Mouse (Mus musculus) macrophage (primary cell): Measurements from ENCODE around the gene Chrne. TPM values are rescaled to one million over a fixed set of nuclear protein-coding genes. Genes with fewer than 3 reads are reported as not detected.

Source experiments
- H3K27ac ChIP-seq: fragments of 350-480 bp; formaldehyde crosslinking; 2 replicates; pipeline ENCODE4 v1.9.0; 2021
- H3K36me3 ChIP-seq: fragments of 350-480 bp; formaldehyde crosslinking; 2 replicates; pipeline ENCODE4 v1.9.0; 2021; ENCODE audit errors: inconsistent target
- H3K4me3 ChIP-seq: fragments of 350-480 bp; formaldehyde crosslinking; 2 replicates; pipeline ENCODE4 v1.9.0; 2021; ENCODE audit errors: inconsistent target
- H3K79me2 ChIP-seq: fragments of 350-480 bp; formaldehyde crosslinking; 2 replicates; pipeline ENCODE4 v1.9.0; 2021; ENCODE audit errors: inconsistent target
- WGBS: methylation state at CpG from one replicate; pipeline ENCODE4 v1.1.7; 2026; ENCODE audit warnings: inconsistent platforms; ENCODE audit not compliant: missing documents; 5-methylcytosine and 5-hydroxymethylcytosine counted together
- polyA plus RNA-seq: library from polyadenylated mRNA; stranded (reverse); fragments of 250-400 nt; gene quantifications from 3 replicates; pipeline ENCODE4 v1.2.4, GENCODE M21; 2018; ENCODE audit warnings: inconsistent platforms
- total RNA-seq, 78 experiments: library from RNA; depleted of rRNA; stranded (reverse); fragments of 250-400 nt; gene quantifications; 1 replicate in 9 of 78; 2 replicates in 24 of 78; 3 replicates in 43 of 78; 4 replicates in 2 of 78; pipeline ENCODE4 v1.2.4; 2018; ENCODE audit warnings: inconsistent platforms in 56 of 78

Gene Chrne
- under 1 TPM in 2 of 26 experiments, not detected in 24; 0.56 to 0.80 TPM for total RNA-seq (2018; cell fraction: chromatin; rRNA removed)
- under 1 TPM in 1 of 26 experiments, not detected in 25; 0.43 TPM for total RNA-seq (2018; cell fraction: cytosol; rRNA removed)
- under 1 TPM in 1 of 26 experiments, not detected in 25; 0.89 TPM for total RNA-seq (2018; cell fraction: nucleus; rRNA removed)
- not detected in 3 replicates for polyA plus RNA-seq

DNA sequence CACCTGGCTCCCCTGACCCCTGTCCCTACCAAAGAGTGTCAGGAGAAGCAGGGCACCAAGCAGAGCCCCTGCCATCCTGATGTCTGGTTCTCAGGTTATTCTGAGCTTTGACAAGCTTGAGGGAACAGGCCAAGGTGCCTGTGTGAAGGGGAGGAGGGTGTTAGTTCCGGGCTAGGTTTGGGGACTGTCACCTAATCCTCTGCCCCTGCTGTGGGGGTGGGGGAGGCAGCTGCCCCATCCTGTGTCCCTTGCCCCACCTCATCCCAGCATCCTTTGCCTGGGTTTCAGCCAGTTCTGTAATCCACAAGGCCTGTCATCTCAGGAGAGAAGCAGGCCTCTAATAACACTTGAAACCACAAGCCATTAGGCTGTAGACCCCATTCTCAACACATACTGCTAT is at the start of gene Chrne:
Gene Chrne, minus strand, starts transcription at position 116 of the 400 bp plus-strand sequence.
- Histone ChIP-seq H3K79me2 (no peaks in the 10 kb centered on the region), H3K4me3 (no peak within 1 kb of the TSS), H3K36me3 (no peaks in the 10 kb centered on the region), H3K27ac (no peak within 1 kb of the TSS)
- WGBS = 67% methylated on average over 1 of the region's 1 CpGs

DNA sequence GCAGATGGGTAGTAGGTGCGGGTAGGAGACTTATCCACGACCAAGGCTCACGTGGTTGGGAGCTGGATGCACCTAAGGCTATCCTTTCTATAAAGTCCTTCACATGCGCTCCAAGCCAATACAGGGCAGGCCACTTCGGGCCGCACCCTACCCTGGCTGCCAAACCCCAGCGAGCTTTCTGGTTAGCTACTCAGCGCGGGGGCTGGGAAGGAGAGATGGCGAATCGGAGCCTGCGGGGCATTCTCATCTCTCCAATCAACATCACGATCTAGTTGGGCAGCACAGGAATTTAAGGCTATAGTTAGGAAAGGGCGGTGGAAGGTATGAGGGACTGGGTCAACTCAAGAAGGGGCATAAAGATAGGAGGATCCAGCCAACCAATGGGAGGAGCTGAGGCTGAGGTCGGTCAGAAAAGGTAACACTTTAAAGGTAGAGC is 49.3 kb upstream of the Chrne start:
- Histone ChIP-seq H3K27ac (peak overlapping the region; percentile 94), H3K36me3 (peaks cover 17% of the 10 kb centered on the region; the same call in 1 of the 2 replicates), H3K4me3 (peak overlapping the region; percentile 62), H3K79me2 (peaks cover 22% of the 10 kb centered on the region)
- 5% methylated on average over 15 of the region's 15 CpGs for WGBS

DNA sequence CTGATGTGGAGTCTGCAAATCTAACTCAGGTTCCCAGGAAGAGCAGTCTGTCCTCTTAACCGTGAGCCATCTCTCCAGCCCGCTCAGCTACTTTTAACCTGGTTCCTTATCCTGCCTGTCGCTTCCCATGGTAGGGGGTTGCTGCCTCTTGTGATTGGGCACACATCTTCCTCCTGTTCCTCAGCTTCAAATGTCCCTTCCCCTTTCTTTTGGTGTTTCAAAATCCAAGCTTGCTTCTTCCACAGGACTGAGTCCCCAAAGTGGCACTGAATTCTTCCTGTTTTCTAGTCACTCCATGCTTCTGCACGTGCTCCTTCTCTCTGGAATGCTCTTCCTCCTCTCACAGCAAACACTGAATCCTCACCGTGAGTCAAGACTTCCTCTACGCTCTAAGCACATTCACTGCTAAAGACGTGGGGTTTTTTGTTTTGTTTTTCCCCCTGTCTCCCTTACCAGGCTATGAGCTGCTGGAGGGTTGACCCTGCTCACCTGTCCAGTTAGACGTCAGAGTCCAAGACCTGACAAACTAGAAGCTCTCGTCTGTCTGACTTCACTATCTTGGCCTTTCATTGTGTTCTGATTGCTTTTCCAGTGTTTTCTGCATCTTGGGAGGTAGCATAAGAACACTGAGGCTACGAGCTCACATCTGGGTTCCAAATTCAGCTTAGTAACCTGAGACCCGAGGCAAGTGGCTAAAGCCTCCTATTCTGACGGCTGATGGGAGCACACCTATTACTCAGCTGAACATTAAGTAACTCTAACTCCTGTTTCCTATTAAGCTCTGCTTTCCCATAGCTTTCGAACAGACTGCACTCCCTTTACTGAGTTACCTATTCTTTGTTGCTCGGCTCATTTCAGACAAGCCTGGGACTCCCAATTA is 48.5 kb upstream of the Chrne start:
- H3K36me3 ChIP-seq = peaks cover 23% of the 10 kb centered on the region; the same call in 1 of the 2 replicates
- H3K27ac ChIP-seq = peak overlapping the region; percentile 94
- peaks cover 22% of the 10 kb centered on the region for H3K79me2 ChIP-seq
- peak overlapping the region; percentile 62 for H3K4me3 ChIP-seq
- 49% methylated on average over 14 of the region's 14 CpGs for WGBS

DNA sequence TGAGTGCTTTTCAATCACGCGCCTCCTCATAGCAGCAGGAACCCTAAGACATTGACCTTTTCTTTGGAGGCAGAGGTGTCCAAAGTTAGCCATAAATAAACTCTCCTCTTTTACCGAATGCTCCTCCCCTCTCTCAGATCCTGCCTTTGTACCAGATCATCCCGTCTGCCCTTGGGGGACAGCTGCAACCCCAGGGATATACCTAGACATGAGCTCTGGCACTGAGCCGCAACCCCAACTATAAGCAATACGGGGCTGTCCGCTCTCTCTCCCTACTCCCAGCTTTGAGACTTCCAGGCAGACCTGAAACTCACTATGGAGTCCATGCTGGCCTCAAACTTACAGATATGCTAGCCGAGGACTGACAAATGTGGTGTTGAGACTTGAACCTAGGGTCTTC is 47.7 kb upstream of the Chrne start:
- Histone ChIP-seq H3K27ac (peak overlapping the region; percentile 94), H3K4me3 (no peak overlapping the region), H3K79me2 (peaks cover 22% of the 10 kb centered on the region), H3K36me3 (peaks cover 23% of the 10 kb centered on the region; the same call in 1 of the 2 replicates)
- 92% methylated on average over 7 of the region's 8 CpGs for WGBS

DNA sequence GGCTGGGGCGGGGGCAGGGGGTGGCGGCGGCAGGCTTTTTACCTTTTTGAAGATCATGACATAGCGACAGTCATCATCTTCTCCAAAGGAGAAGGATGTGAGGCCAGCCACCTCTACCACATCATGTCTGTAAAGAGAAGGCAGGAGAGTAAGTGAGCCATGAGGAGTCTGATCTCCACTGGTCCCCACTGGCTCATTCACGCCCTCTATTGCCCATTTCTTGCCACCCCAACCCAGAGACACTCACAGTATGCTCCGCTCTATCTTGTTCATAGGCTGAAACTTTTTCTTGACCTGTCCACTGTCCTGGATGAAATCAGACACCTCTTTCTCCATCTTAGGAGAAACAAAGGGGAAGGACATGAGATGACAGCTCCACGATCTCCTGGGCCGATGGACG is 45.7 kb upstream of the Chrne start:
- Histone ChIP-seq H3K27ac (no peak overlapping the region), H3K79me2 (peaks cover 22% of the 10 kb centered on the region), H3K4me3 (no peak overlapping the region), H3K36me3 (peaks cover 23% of the 10 kb centered on the region; the same call in 1 of the 2 replicates)
- WGBS = 92% methylated on average over 9 of the region's 9 CpGs

DNA sequence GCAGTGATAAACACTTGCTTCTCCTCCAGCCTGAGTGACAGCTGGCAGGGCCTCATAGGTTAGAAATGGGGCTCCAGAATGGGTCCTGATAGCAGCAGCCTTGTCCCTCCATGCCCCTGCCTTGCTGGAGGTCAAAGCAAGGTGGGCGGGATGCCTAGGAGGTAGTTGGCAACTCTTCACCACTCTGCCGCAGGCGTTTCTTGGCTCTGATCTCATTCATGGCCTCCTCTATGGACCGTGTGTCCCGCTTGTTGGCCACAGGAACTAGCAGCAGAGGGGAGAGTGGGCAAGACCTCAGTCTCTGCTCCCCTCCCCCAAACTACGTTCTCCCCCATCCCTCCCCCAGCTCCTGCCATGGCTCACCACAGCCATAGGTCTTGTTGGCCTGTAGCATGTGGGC is 44.9 kb upstream of the Chrne start:
- Histone ChIP-seq H3K79me2 (peaks cover 22% of the 10 kb centered on the region), H3K4me3 (no peak overlapping the region), H3K27ac (no peak overlapping the region), H3K36me3 (peaks cover 23% of the 10 kb centered on the region; the same call in 1 of the 2 replicates)
- 98% methylated on average over 6 of the region's 6 CpGs for WGBS

DNA sequence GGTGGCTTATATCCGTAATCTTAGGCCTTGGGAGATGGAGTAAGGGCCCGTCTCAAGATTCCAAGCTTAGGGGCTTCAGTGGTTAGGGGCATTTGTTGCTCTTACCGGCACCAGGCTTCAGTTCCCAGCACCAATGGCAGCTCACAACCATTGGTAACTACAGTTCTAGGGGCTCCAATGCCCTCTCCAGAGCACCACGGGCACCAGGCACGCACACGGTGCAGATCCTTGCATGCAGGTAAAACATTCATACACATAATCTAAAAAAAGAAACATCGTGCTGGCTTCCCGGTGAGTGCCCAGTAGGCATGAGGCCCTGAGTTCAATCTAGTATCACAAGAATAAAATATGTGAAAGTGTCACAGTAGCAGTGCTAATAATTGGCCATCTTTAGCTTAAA is 44.1 kb upstream of the Chrne start:
- no peak overlapping the region for H3K27ac ChIP-seq
- no peak overlapping the region for H3K4me3 ChIP-seq
- H3K36me3 ChIP-seq = peaks cover 23% of the 10 kb centered on the region; the same call in 1 of the 2 replicates
- H3K79me2 ChIP-seq = peaks cover 22% of the 10 kb centered on the region
- 96% methylated on average over 4 of the region's 8 CpGs for WGBS

DNA sequence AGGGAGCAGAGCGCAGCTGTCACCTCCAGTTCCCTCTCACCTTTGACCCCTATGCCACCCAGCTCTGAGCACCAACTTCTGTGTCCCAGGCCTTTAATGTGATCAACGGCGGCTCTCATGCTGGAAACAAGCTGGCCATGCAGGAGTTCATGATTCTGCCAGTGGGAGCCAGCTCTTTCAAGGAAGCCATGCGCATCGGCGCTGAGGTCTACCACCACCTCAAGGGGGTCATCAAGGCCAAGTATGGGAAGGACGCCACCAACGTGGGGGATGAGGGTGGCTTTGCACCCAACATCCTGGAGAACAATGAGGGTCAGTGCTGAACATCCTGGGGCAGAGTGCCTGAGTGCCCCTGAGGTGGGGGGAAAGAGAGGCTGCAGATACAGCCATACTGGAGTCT is 41.6 kb upstream of the Chrne start:
- Histone ChIP-seq H3K79me2 (peaks cover 9% of the 10 kb centered on the region; the same call in 1 of the 2 replicates), H3K4me3 (no peak overlapping the region), H3K27ac (no peak overlapping the region), H3K36me3 (peaks cover 23% of the 10 kb centered on the region; the same call in 1 of the 2 replicates)
- 93% methylated on average over 8 of the region's 8 CpGs for WGBS

DNA sequence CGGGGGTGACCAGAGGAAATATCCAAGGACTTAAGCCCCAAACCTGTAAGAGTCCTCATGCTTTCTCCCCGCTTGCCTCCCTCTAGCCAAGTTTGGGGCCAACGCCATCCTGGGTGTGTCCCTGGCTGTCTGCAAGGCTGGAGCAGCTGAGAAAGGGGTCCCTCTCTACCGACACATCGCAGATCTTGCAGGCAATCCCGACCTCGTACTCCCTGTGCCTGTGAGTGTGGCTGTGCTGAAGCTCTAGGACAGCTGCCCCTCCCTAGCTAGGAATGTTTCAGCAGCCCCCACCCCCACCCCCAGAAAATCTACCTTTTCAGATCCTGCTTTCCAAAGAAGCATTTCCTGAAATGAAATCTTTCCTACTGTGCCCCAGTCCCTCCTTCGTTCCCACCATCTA is 39.9 kb upstream of the Chrne start:
- 96% methylated on average over 8 of the region's 8 CpGs for WGBS
- peaks cover 8% of the 10 kb centered on the region; the same call in 1 of the 2 replicates for H3K36me3 ChIP-seq
- H3K4me3 ChIP-seq = no peak overlapping the region
- no peak overlapping the region for H3K27ac ChIP-seq
- H3K79me2 ChIP-seq = peaks cover 3% of the 10 kb centered on the region; the same call in 1 of the 2 replicates

DNA sequence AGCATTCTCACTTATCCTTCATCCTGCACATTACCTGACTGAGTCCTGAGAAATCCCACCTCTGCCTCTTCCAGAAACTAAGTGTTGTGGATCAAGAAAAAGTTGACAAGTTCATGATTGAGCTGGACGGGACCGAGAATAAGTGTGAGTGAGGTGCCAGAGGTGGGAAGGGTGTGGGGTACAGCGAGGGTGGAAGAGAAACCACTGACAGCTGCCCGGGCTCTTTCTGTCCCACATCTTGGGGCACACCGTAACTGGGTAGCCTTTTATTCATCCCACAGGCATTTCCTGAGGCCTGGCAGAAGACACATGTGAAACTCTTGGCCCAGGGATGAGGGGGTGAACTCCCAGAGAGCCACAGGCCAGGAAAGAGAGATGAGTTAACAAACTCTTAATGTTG is 39.5 kb upstream of the Chrne start:
- WGBS = 86% methylated on average over 5 of the region's 5 CpGs
- Histone ChIP-seq H3K4me3 (no peak overlapping the region), H3K36me3 (peaks cover 6% of the 10 kb centered on the region; the same call in 1 of the 2 replicates), H3K27ac (no peak overlapping the region), H3K79me2 (peaks cover 7% of the 10 kb centered on the region)

DNA sequence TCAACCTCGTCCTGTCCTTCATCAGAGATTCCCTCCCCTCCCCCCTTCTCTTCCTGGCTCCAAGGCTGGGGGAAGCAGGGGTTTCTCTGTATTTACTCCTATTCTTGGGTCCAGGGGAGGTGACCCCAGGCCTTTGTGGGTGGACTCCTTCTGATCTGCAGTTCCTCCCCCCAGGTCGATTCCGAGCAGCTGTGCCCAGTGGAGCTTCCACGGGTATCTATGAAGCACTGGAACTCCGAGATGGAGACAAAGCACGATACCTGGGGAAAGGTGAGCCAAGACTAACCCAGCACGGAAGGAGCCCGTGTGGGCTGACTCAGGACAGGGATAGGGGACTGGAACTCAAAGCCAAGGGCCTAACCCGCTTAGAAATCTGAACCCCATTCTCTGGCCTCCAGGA is 39.0 kb upstream of the Chrne start:
- Histone ChIP-seq H3K36me3 (peaks cover 2% of the 10 kb centered on the region; the same call in 1 of the 2 replicates), H3K27ac (no peak overlapping the region), H3K4me3 (no peak overlapping the region), H3K79me2 (peaks cover 12% of the 10 kb centered on the region)
- 93% methylated on average over 9 of the region's 9 CpGs for WGBS

DNA sequence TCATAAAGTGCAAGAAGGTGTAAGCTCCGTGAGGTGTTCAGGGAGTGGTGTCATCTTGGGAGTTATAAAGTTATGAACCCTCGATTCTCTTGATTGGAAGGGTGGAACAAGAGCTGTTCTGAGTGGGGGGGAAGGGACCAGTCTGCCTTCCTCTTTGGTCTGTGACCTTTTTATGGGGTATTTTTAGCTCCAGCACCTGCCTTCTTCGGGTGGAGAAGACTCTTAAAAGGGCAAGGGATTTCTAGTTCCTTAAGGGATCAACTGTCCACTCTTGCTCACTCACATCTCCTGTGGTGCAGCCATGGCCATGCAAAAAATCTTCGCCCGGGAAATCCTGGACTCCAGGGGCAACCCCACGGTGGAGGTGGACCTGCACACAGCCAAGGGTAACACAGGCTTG is 38.6 kb upstream of the Chrne start:
- 76% methylated on average over 6 of the region's 6 CpGs for WGBS
- Histone ChIP-seq H3K36me3 (peaks cover 3% of the 10 kb centered on the region; the same call in 1 of the 2 replicates), H3K27ac (no peak overlapping the region), H3K4me3 (no peak overlapping the region), H3K79me2 (peaks cover 16% of the 10 kb centered on the region)

DNA sequence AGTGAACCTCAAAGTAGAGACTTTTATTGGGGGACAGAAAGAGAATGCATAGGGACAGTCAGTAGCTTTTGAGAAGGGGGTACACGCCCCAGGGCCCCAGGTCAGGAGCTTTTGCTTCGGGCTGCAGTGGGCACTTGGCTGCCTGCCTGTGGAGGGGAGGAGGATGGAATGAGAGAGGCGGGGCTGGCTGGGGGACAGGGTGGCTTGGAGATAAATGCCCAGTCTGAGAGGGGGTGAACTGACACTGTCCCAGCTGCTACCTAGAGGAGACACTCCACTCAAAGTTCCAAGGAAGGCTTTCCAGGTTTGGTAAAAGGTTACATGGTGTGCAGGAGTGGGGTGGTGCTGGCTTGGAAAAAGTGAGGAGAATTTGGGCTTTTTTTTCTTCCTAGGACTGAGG is 37.9 kb upstream of the Chrne start, which contains the start of gene Eno3:
Gene Eno3, plus strand, starts transcription at position 239 of the 400 bp plus-strand sequence.
- Histone ChIP-seq H3K79me2 (peaks cover 22% of the 10 kb centered on the region), H3K4me3 (peak within 1 kb of the TSS; percentile 47), H3K27ac (peak within 1 kb of the TSS; percentile 96), H3K36me3 (peaks cover 9% of the 10 kb centered on the region; the same call in 1 of the 2 replicates)
- WGBS = 75% methylated on average over 3 of the region's 3 CpGs

DNA sequence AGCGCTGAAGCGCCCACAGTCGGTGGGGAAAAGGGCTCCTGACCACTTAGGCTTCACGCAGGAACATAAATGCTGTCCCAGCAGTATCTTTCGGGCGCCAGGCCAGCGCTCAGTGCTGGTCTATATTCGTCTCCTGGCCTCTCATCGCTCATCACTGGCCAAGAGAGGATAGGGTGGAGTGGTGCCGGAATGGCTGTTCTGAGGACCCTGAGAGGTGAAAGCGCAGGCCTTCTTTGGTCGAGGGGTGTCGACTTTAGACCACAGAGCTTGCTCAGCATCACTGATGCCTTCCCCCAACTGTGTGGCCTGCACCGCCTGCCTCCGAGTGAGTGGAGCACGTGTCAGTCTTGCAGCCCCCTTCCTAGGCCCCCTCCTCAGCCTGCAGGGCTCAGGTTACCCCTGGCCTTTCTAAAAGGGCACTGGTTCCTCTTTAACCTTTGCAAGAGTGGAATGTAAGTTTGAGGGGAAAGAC is 37.5 kb upstream of the Chrne start:
- 63% methylated on average over 16 of the region's 16 CpGs for WGBS
- peak overlapping the region; percentile 96 for H3K27ac ChIP-seq
- peaks cover 27% of the 10 kb centered on the region for H3K79me2 ChIP-seq
- peaks cover 11% of the 10 kb centered on the region; the same call in 1 of the 2 replicates for H3K36me3 ChIP-seq
- peak overlapping the region; percentile 47 for H3K4me3 ChIP-seq
